Mouse (Mus musculus) stomach, postnatal 0 days (tissue): Measurements from ENCODE around the gene Fam219a. TPM values are rescaled to one million over a fixed set of nuclear protein-coding genes. Genes with fewer than 3 reads are reported as not detected.
A peak's percentile ranks its signal among the peaks of the same experiment; 100 is the strongest.

Experiments
- ATAC-seq: fragments of 200-750 bp; cut with Nextera tagmentation; 2 replicates; pipeline ENCODE4 v1.8.0; 2017; ENCODE audit not compliant: low FRiP score, low TSS enrichment
- DNase-seq: peaks from one replicate; pipeline ENCODE4 v3.0.0-alpha.2; 2016; ENCODE audit warnings: low spot score
- H3K27ac ChIP-seq: fragments of 300-500 bp; sonication (generic); replicated peaks from 2 replicates; pipeline ENCODE4 v1.5.1; 2014; ENCODE audit warnings: mild to moderate bottlenecking, control low read depth
- H3K27me3 ChIP-seq: fragments of 300-500 bp; sonication (generic); 2 replicates; pipeline ENCODE4 v1.6.1; 2014; ENCODE audit warnings: low read length; ENCODE audit not compliant: control insufficient read depth, insufficient read depth
- H3K36me3 ChIP-seq: fragments of 300-500 bp; sonication (generic); 2 replicates; pipeline ENCODE4 v1.6.1; 2014; ENCODE audit warnings: low read length, mixed read lengths; ENCODE audit not compliant: control insufficient read depth, insufficient read depth
- H3K4me1 ChIP-seq: fragments of 300-500 bp; sonication (generic); replicated peaks from 2 replicates; pipeline ENCODE4 v1.6.1; 2014; ENCODE audit warnings: antibody characterized with exemption; ENCODE audit not compliant: control insufficient read depth, insufficient read depth
- H3K4me2 ChIP-seq: fragments of 300-500 bp; sonication (generic); replicated peaks from 2 replicates; pipeline ENCODE4 v1.6.1; 2014; ENCODE audit warnings: low read depth, mild to moderate bottlenecking, control low read depth, moderate library complexity
- H3K4me3 ChIP-seq: fragments of 300-500 bp; sonication (generic); 2 replicates; pipeline ENCODE4 v1.5.1; 2014; ENCODE audit warnings: low read depth, low read length, control low read depth
- H3K9ac ChIP-seq: fragments of 300-500 bp; sonication (generic); 2 replicates; pipeline ENCODE4 v1.6.1; 2014; ENCODE audit warnings: mild to moderate bottlenecking, low read length, control low read depth, mixed read lengths
- H3K9me3 ChIP-seq: fragments of 300-500 bp; sonication (generic); 2 replicates; pipeline ENCODE4 v1.6.1; 2016; ENCODE audit warnings: low read length; ENCODE audit not compliant: control insufficient read depth
- CTCF ChIP-seq: IDR thresholded peaks from 2 replicates; pipeline ENCODE4 v1.5.1; 2016; ENCODE audit warnings: antibody characterized with exemption, low read depth, mild to moderate bottlenecking, moderate library complexity
- EP300 ChIP-seq: optimal IDR thresholded peaks from 2 replicates; pipeline ENCODE3; 2016; ENCODE audit warnings: antibody characterized with exemption
- WGBS: fragments of 180-500 bp; shearing (Covaris S2); extraction: QIAGEN DNeasy Blood & Tissue Kit; methylation state at CpG from one replicate; pipeline ENCODE4 v1.1.7; 2014; 5-methylcytosine and 5-hydroxymethylcytosine counted together
- polyA plus RNA-seq: library from polyadenylated mRNA; unstranded; fragments of >200 nt; fragmentation: Nextera tagmentation; extraction: Ambion mirVana; gene quantifications from 2 replicates; pipeline ENCODE4 v1.2.1, GENCODE M21; 2015

Fam219a gene
- polyA plus RNA-seq, 1 experiment from 2014 or later: 1.4 TPM

DNA sequence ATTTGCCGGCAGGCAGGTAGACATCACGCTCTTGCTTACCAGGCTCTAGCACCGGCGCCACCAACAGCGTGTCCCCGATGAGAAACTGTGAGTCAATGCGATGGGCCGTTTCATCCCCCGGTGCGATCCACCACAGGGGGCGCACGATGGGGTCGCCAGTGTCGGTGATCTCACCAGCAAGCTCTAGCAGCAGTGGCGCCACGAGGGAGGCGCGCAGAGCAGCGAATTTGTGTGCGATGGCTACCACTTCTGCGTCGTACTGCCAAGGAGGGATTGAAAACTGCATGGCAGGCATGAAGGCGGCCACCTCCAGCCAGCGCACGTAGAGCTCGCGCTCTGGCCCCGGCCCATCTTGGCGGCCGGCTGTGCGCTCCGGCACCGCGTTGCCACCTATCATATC lies 71.8 kb downstream of the Fam219a start:
- H3K9ac ChIP-seq: no peak overlapping the region
- WGBS: 24% methylated on average over 34 of the region's 34 CpGs
- TF ChIP-seq CTCF: peak; percentile 56
- TF ChIP-seq EP300: no peak

GRCm38 (mm10) chr4:41497046-41497445 lies 72.3 kb downstream of the Fam219a start:
- 80% methylated on average over 5 of the region's 5 CpGs for WGBS
- Histone ChIP-seq H3K36me3 (peaks cover 6% of the 10 kb centered on the region), H3K4me2 (no peak overlapping the region), H3K9ac (no peak overlapping the region), H3K27me3 (peaks cover 7% of the 10 kb centered on the region), H3K27ac (no peak overlapping the region), H3K4me1 (peaks cover 5% of the 10 kb centered on the region; the same call in 1 of the 2 replicates), H3K4me3 (no peak overlapping the region), H3K9me3 (no peaks in the 10 kb centered on the region)
- no peak for ATAC-seq
- DNase-seq: no peak
- TF ChIP-seq CTCF (no peak), EP300 (no peak)

More for the DNA sequence above, 71.8 kb downstream of the Fam219a start:
- Histone ChIP-seq H3K4me1 (peaks cover 5% of the 10 kb centered on the region; the same call in 1 of the 2 replicates), H3K36me3 (peaks cover 6% of the 10 kb centered on the region), H3K4me2 (peak overlapping the region; percentile 23; the same call in 1 of the 2 replicates), H3K4me3 (no peak overlapping the region), H3K9me3 (no peaks in the 10 kb centered on the region), H3K27me3 (peaks cover 7% of the 10 kb centered on the region), H3K27ac (no peak overlapping the region)
- DNase-seq (no peak), ATAC-seq (no peak)

DNA sequence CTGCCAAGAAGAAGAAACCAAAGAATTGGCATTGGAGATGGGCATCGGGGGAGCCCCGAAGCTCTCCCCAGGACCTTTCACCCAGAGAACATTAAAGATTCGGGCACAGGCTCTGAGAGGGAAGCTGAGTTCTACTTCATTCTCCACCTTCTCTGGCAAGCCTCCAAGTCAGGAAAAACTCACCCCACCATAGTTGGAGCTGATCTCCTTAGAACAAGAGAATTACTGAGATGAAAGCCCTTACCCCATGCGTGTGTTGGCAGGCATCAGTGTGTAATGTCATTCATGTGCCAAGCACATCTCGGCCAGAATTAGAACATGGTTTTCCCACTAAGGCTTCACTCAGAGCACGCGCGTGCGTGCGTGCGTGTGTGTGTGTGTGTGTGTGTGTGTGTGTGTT lies 73.5 kb downstream of the Fam219a start:
- H3K4me1 ChIP-seq: 0 out of 2 replicates have a peak, but pooled peaks cover 3% of the 10 kb centered on the region
- ATAC-seq (no peak), DNase-seq (no peak)
- no peak overlapping the region for H3K4me2 ChIP-seq
- H3K9ac ChIP-seq: no peak overlapping the region
- peaks cover 6% of the 10 kb centered on the region for H3K36me3 ChIP-seq
- H3K9me3 ChIP-seq: no peaks in the 10 kb centered on the region
- H3K27me3 ChIP-seq: peaks cover 7% of the 10 kb centered on the region
- WGBS: 72% methylated on average over 11 of the region's 11 CpGs
- H3K4me3 ChIP-seq: no peak overlapping the region
- no peak for TF ChIP-seq CTCF
- TF ChIP-seq EP300: no peak
- no peak overlapping the region for H3K27ac ChIP-seq

GRCm38 (mm10) chr4:41495076-41495475 lies 74.3 kb downstream of the Fam219a start:
- Histone ChIP-seq H3K4me2 (no peak overlapping the region), H3K4me1 (0 out of 2 replicates have a peak, but pooled peaks cover 3% of the 10 kb centered on the region), H3K4me3 (no peak overlapping the region), H3K27ac (no peak overlapping the region), H3K9ac (no peak overlapping the region), H3K36me3 (peaks cover 6% of the 10 kb centered on the region), H3K9me3 (no peaks in the 10 kb centered on the region), H3K27me3 (peaks cover 7% of the 10 kb centered on the region)
- ATAC-seq (no peak), DNase-seq (no peak)
- 81% methylated on average over 4 of the region's 4 CpGs for WGBS
- TF ChIP-seq CTCF (no peak), EP300 (no peak)

DNA sequence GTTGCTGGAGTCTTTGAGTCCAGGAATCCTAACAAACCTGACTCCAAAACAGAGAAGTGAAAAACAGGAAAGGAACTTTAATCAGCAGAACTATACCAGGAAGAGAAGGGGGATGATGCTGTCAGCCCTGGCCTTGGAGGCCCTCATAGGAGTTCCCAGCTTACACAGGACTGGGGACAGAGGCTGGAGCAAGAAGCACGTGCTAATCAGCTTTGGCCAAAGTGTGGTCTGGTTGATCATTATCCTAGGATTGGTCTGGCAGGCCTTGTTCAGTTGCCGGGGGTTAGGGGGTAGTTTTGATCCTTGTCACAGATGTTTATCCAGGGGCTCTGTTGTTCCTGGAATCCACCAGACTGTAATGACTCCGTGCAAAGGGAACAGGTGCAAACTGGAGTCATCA lies 75.0 kb downstream of the Fam219a start:
- Histone ChIP-seq H3K9ac (no peak overlapping the region), H3K36me3 (peaks cover 6% of the 10 kb centered on the region), H3K27ac (no peak overlapping the region), H3K4me1 (0 out of 2 replicates have a peak, but pooled peaks cover 3% of the 10 kb centered on the region), H3K27me3 (peaks cover 7% of the 10 kb centered on the region), H3K9me3 (no peaks in the 10 kb centered on the region), H3K4me3 (no peak overlapping the region), H3K4me2 (no peak overlapping the region)
- 31% methylated on average over 3 of the region's 3 CpGs for WGBS
- ATAC-seq (no peak), DNase-seq (no peak)
- no peak for TF ChIP-seq EP300
- no peak for TF ChIP-seq CTCF

- ATAC-seq: peak; percentile 31; the same call in 1 of the 2 replicates
- H3K4me3 ChIP-seq: no peak overlapping the region
- peaks cover 3% of the 10 kb centered on the region for H3K27me3 ChIP-seq
- DNase-seq: peak; percentile 19
- no peak overlapping the region for H3K4me2 ChIP-seq
- H3K4me1 ChIP-seq: 0 out of 2 replicates have a peak, but pooled peaks cover 3% of the 10 kb centered on the region
- 64% methylated on average over 3 of the region's 3 CpGs for WGBS
- H3K36me3 ChIP-seq: peaks cover 6% of the 10 kb centered on the region
- H3K9me3 ChIP-seq: no peaks in the 10 kb centered on the region
- no peak overlapping the region for H3K9ac ChIP-seq
- no peak overlapping the region for H3K27ac ChIP-seq
- TF ChIP-seq EP300: no peak
- no peak for TF ChIP-seq CTCF
Observed at GRCm38 (mm10) chr4:41493464-41494116, 75.7 kb downstream of the Fam219a start.
